Mouse (Mus musculus): Measurements from ENCODE around the gene BC005624. TPM values are rescaled to one million over a fixed set of nuclear protein-coding genes. Genes with fewer than 3 reads are reported as not detected.

Gene BC005624
- polyA plus RNA-seq, 1 experiment from 2014 or later: 41.0 TPM

GRCm38 (mm10) chr2:31019011-31019410, 37.0 kb upstream of the BC005624 start:
- ATAC-seq: no peak
- DNase-seq (ENCODE audit: low spot score): no peak
- H3K4me1 ChIP-seq (ENCODE audit: insufficient read depth, low read depth, low read length): no peaks in the 10 kb centered on the region
- H3K27ac ChIP-seq (ENCODE audit: low read length): no peak overlapping the region
- TF ChIP-seq EP300 (IDR thresholded peaks at IDR 0.05): no peak
- TF ChIP-seq CTCF (IDR thresholded peaks at IDR 0.05): no peak
- no peak overlapping the region for H3K4me2 ChIP-seq (replicated peaks; ENCODE audit: low read depth, low read length)
- WGBS: 68% methylated on average over 8 of the region's 8 CpGs
- peaks cover 6% of the 10 kb centered on the region; the same call in 1 of the 2 replicates for H3K36me3 ChIP-seq (ENCODE audit: insufficient read depth, low read length)
- H3K27me3 ChIP-seq (replicated peaks; ENCODE audit: insufficient read depth, low read length): no peaks in the 10 kb centered on the region
- H3K4me3 ChIP-seq (ENCODE audit: low read depth, low read length): no peak overlapping the region
- H3K9ac ChIP-seq (replicated peaks; ENCODE audit: low read depth): no peak overlapping the region
- no peaks in the 10 kb centered on the region for H3K9me3 ChIP-seq (ENCODE audit: low read length)

DNA sequence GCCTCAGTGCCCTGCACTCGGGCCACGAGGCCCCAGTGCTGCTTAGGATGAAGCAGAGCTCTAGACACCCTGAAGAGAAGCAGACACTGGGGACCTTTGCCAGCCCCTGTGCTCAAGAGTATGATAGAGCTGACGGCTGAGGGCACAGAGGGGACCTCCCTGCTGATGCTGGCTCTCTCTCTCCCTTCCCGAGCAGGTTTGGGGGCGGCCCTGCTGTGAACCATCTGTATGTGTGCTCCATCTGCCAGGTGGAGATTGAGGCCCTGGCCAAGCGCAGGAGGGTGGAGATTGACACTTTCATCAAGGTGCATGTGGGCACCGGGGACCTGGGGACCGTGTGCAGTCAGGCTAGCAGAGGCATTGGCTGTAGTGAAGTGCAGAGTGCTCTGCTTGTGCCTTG, 36.5 kb upstream of the BC005624 start:
- H3K36me3 ChIP-seq (ENCODE audit: insufficient read depth, low read length): peaks cover 6% of the 10 kb centered on the region; the same call in 1 of the 2 replicates
- H3K4me1 ChIP-seq (ENCODE audit: insufficient read depth, low read depth, low read length): no peaks in the 10 kb centered on the region
- H3K9ac ChIP-seq (replicated peaks; ENCODE audit: low read depth): no peak overlapping the region
- WGBS: 85% methylated on average over 8 of the region's 8 CpGs
- TF ChIP-seq EP300 (IDR thresholded peaks at IDR 0.05) (no peak), CTCF (IDR thresholded peaks at IDR 0.05) (no peak)
- ATAC-seq (no peak), DNase-seq (ENCODE audit: low spot score) (no peak)
- H3K27me3 ChIP-seq (replicated peaks; ENCODE audit: insufficient read depth, low read length): no peaks in the 10 kb centered on the region
- H3K27ac ChIP-seq (ENCODE audit: low read length): no peak overlapping the region
- H3K4me2 ChIP-seq (replicated peaks; ENCODE audit: low read depth, low read length): no peak overlapping the region
- H3K4me3 ChIP-seq (ENCODE audit: low read depth, low read length): no peak overlapping the region
- no peaks in the 10 kb centered on the region for H3K9me3 ChIP-seq (ENCODE audit: low read length)

- peaks cover 6% of the 10 kb centered on the region; the same call in 1 of the 2 replicates for H3K36me3 ChIP-seq (ENCODE audit: insufficient read depth, low read length)
- TF ChIP-seq EP300 (IDR thresholded peaks at IDR 0.05): no peak
- TF ChIP-seq CTCF (IDR thresholded peaks at IDR 0.05): no peak
- DNase-seq (ENCODE audit: low spot score) (no peak), ATAC-seq (no peak)
- H3K27me3 ChIP-seq (replicated peaks; ENCODE audit: insufficient read depth, low read length): no peaks in the 10 kb centered on the region
- no peak overlapping the region for H3K4me2 ChIP-seq (replicated peaks; ENCODE audit: low read depth, low read length)
- no peaks in the 10 kb centered on the region for H3K4me1 ChIP-seq (ENCODE audit: insufficient read depth, low read depth, low read length)
- H3K9me3 ChIP-seq (ENCODE audit: low read length): no peaks in the 10 kb centered on the region
- H3K9ac ChIP-seq (replicated peaks; ENCODE audit: low read depth): no peak overlapping the region
- H3K27ac ChIP-seq (ENCODE audit: low read length): no peak overlapping the region
- whole genome bisulfite sequencing: 89% methylated on average over 18 of the region's 18 CpGs
- H3K4me3 ChIP-seq (ENCODE audit: low read depth, low read length): no peak overlapping the region
Measured at GRCm38 (mm10) chr2:31017625-31018317, 35.8 kb upstream of the BC005624 start.

DNA sequence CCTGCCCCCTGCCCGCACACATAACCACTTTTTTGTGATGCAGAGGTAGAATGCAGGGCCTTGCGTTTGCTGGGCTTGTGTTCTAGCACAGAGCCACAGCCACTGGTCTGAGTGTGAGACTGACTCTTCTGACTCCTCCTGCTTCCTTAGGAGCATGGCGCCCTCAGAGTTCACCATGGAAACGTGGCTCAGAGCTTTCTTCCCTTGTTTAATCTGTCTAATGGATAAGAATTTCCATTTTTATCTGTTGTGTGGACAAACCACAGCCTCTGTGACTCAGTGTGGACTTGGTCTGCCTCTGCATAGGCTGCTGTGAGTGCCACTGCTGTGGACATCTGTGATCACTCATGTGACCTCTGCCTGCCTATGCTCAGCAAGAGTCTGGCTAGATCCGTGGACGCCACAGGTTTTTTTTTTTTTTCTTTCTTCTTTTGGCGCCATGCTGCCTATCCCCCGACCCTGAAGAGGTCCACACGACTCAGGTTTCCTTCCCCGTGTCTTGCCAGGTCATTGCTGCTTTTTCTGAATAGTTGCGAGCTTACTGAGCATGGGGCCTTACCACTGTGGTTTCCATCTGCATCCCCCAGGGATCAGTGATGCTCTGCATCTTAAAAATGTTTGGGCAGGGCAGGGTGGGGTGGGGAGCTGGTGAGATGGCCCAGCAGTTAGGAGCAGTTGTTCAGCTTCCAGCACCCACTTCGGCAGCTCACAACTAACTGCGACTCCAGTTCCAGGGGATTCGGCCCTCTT, 31.5 kb upstream of the BC005624 start:
- no peak for DNase-seq (ENCODE audit: low spot score)
- Histone ChIP-seq H3K4me3 (ENCODE audit: low read depth, low read length) (no peak overlapping the region), H3K4me1 (ENCODE audit: insufficient read depth, low read depth, low read length) (no peaks in the 10 kb centered on the region), H3K9ac (replicated peaks; ENCODE audit: low read depth) (no peak overlapping the region), H3K27ac (ENCODE audit: low read length) (no peak overlapping the region), H3K9me3 (ENCODE audit: low read length) (no peaks in the 10 kb centered on the region), H3K27me3 (replicated peaks; ENCODE audit: insufficient read depth, low read length) (no peaks in the 10 kb centered on the region), H3K36me3 (ENCODE audit: insufficient read depth, low read length) (peaks cover 11% of the 10 kb centered on the region; the same call in 1 of the 2 replicates), H3K4me2 (replicated peaks; ENCODE audit: low read depth, low read length) (no peak overlapping the region)
- 65% methylated on average over 14 of the region's 14 CpGs for WGBS
- no peak for ATAC-seq
- TF ChIP-seq CTCF (IDR thresholded peaks at IDR 0.05): no peak
- no peak for TF ChIP-seq EP300 (IDR thresholded peaks at IDR 0.05)

DNA sequence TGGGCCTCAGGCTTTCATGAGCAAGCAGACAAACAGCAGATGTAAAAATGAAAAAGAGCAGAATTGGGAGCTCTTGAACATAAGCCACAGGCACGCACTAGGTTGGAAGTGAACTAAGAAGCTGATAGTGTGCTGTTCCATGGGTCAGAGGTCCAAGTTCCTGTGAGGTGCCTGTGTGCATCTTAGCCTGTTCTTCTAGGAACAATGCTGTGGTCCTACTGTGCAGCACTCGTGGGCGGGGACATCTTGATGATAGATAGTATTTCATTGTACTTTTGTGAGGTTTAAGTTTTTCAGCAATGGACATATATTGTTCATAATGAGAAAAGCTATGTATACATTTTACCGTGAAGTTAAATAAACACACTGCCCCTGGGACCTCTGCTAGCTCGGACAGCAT, 25.2 kb upstream of the BC005624 start:
- Histone ChIP-seq H3K27ac (ENCODE audit: low read length) (no peak overlapping the region), H3K36me3 (ENCODE audit: insufficient read depth, low read length) (peaks cover 5% of the 10 kb centered on the region; the same call in 1 of the 2 replicates), H3K9ac (replicated peaks; ENCODE audit: low read depth) (no peak overlapping the region)

DNA sequence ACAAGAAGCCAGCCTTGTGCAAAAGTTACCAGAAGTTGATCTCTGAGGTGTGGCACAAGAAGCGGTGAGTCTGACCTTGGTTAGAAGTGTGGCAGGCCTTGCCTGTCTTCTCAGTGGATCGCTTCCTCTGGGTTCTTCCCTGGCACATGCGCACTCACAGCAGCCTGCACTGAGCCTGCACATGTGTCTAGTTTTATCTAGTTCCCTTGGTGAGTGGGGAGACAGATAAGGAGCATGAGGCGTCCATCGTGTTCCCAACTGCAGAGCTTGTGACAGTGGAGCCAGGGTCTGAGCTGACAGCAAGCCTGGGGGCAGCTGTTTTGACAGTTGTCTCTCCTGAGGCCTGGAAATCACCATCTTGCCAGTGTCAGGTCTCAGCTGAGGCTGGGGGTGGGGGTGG, 24.4 kb upstream of the BC005624 start:
- TF ChIP-seq EP300 (IDR thresholded peaks at IDR 0.05): no peak
- TF ChIP-seq CTCF (IDR thresholded peaks at IDR 0.05): no peak
- Histone ChIP-seq H3K4me2 (replicated peaks; ENCODE audit: low read depth, low read length) (no peak overlapping the region), H3K27ac (ENCODE audit: low read length) (no peak overlapping the region), H3K27me3 (replicated peaks; ENCODE audit: insufficient read depth, low read length) (no peaks in the 10 kb centered on the region), H3K36me3 (ENCODE audit: insufficient read depth, low read length) (peaks cover 2% of the 10 kb centered on the region; the same call in 1 of the 2 replicates), H3K4me3 (ENCODE audit: low read depth, low read length) (no peak overlapping the region), H3K4me1 (ENCODE audit: insufficient read depth, low read depth, low read length) (no peaks in the 10 kb centered on the region), H3K9me3 (ENCODE audit: low read length) (no peaks in the 10 kb centered on the region), H3K9ac (replicated peaks; ENCODE audit: low read depth) (no peak overlapping the region)
- DNase-seq (ENCODE audit: low spot score): no peak
- ATAC-seq: no peak
- WGBS: 59% methylated on average over 5 of the region's 5 CpGs

More for the DNA sequence above, 25.2 kb upstream of the BC005624 start:
- Histone ChIP-seq H3K4me2 (replicated peaks; ENCODE audit: low read depth, low read length) (no peak overlapping the region), H3K9me3 (ENCODE audit: low read length) (no peaks in the 10 kb centered on the region), H3K4me3 (ENCODE audit: low read depth, low read length) (no peak overlapping the region), H3K4me1 (ENCODE audit: insufficient read depth, low read depth, low read length) (no peaks in the 10 kb centered on the region), H3K27me3 (replicated peaks; ENCODE audit: insufficient read depth, low read length) (no peaks in the 10 kb centered on the region)
- ATAC-seq (no peak), DNase-seq (ENCODE audit: low spot score) (no peak)
- 60% methylated on average over 5 of the region's 5 CpGs for WGBS
- no peak for TF ChIP-seq CTCF (IDR thresholded peaks at IDR 0.05)
- TF ChIP-seq EP300 (IDR thresholded peaks at IDR 0.05): no peak

Measured in lung, postnatal 0 days (tissue).